Mouse (Mus musculus): ENCODE measurements around the gene Smpdl3b.
"Not testable (repeated sequence)": the region's sequence is repeated elsewhere in the genome, so short reads cannot be mapped to it uniquely, and the experiment has no call there.

Gene Smpdl3b

GRCm38 (mm10) chr4:132780288-132780687, 23.2 kb upstream of the Smpdl3b start:
- no peak for DNase-seq (ENCODE audit: low read depth, low spot score)

- no peak for DNase-seq (ENCODE audit: low read depth, low spot score)
Observed at GRCm38 (mm10) chr4:132778562-132779201, 21.6 kb upstream of the Smpdl3b start.

GRCm38 (mm10) chr4:132776764-132777163, 19.7 kb upstream of the Smpdl3b start:
- no peak for DNase-seq (ENCODE audit: low read depth, low spot score)

GRCm38 (mm10) chr4:132774905-132775304, 17.9 kb upstream of the Smpdl3b start:
- no peak for DNase-seq (ENCODE audit: low read depth, low spot score)

- no peak for DNase-seq (ENCODE audit: low read depth, low spot score)
Observed at GRCm38 (mm10) chr4:132771776-132772175, 14.7 kb upstream of the Smpdl3b start.

- peak; percentile 100 for DNase-seq (ENCODE audit: low read depth, low spot score)
Observed at GRCm38 (mm10) chr4:132767914-132768876, 11.1 kb upstream of the Smpdl3b start, which contains the start of gene Rpa2. Gene Rpa2 (plus strand): TSS chr4:132768332.

- DNase-seq (ENCODE audit: low read depth, low spot score) = not testable (repeated sequence)
Observed at GRCm38 (mm10) chr4:132763125-132763524, 6.1 kb upstream of the Smpdl3b start.

- DNase-seq (ENCODE audit: low read depth, low spot score) = no peak
Observed at GRCm38 (mm10) chr4:132762602-132763001, 5.5 kb upstream of the Smpdl3b start.

GRCm38 (mm10) chr4:132760296-132760695, 3.2 kb upstream of the Smpdl3b start:
- no peak for DNase-seq (ENCODE audit: low read depth, low spot score)

GRCm38 (mm10) chr4:132757633-132758351, 740 bp upstream of the Smpdl3b start:
- no peak for DNase-seq (ENCODE audit: low read depth, low spot score)

- no peak for DNase-seq (ENCODE audit: low read depth, low spot score)
Observed at GRCm38 (mm10) chr4:132752992-132753391, 4.1 kb downstream of the Smpdl3b start.

GRCm38 (mm10) chr4:132749258-132749982, 7.6 kb downstream of the Smpdl3b start:
- no peak for DNase-seq (ENCODE audit: low read depth, low spot score)

GRCm38 (mm10) chr4:132748778-132749177, 8.3 kb downstream of the Smpdl3b start:
- DNase-seq (ENCODE audit: low read depth, low spot score) = no peak

- no peak for DNase-seq (ENCODE audit: low read depth, low spot score)
Observed at GRCm38 (mm10) chr4:132747664-132748259, 9.3 kb downstream of the Smpdl3b start.

- no peak for DNase-seq (ENCODE audit: low read depth, low spot score)
Observed at GRCm38 (mm10) chr4:132746911-132747517, 10.0 kb downstream of the Smpdl3b start.

GRCm38 (mm10) chr4:132743992-132744911, 12.8 kb downstream of the Smpdl3b start:
- DNase-seq (ENCODE audit: low read depth, low spot score) = no peak

- DNase-seq (ENCODE audit: low read depth, low spot score) = no peak
Observed at GRCm38 (mm10) chr4:132741491-132741890, 15.6 kb downstream of the Smpdl3b start.

GRCm38 (mm10) chr4:132737154-132737553, 19.9 kb downstream of the Smpdl3b start:
- DNase-seq (ENCODE audit: low read depth, low spot score) = not testable (repeated sequence)

- no peak for DNase-seq (ENCODE audit: low read depth, low spot score)
Observed at GRCm38 (mm10) chr4:132735894-132736293, 21.2 kb downstream of the Smpdl3b start.

Measured in c-Kit-negative CD71-positive TER-119-positive erythroid progenitor cells, embryonic 14.5 days (primary cell).